ENCODE assay signal across 14 mouse cellular contexts in genomic region chr2:167649290-167650032, GRCm38 (mm10). TPM values are rescaled to one million over a fixed set of nuclear protein-coding genes. Genes with fewer than 3 reads are reported as not detected.
DNase-seq lines count a peak whose midpoint lies in the region; ATAC-seq and TF ChIP-seq lines count a peak whose summit lies in the region.
"Had no signal": no experiment of that assay in that cellular context is flagged by ENCODE, and none has a peak within 500 bp of the region (broad histone marks: within the 10 kb centered on the region; RNA-seq: fewer than 3 reads in every experiment).

No protein-coding gene starts in this region.

- WGBS in liver, adult 2 months: 67% methylated on average over 12 of the region's 12 CpGs
- 81% methylated on average over 12 of the region's 12 CpGs for WGBS in liver, embryonic 12.5 days (ENCODE audit: insufficient replicate concordance)
- 85% methylated on average over 12 of the region's 12 CpGs for WGBS in hindbrain, postnatal 0 days

- peak; percentile 68 for DNase-seq in liver, adult 2 months (ENCODE audit: extremely low read depth, low read depth, low spot score)
- DNase-seq in B cell, adult 2 months: peak; percentile 65 to 69
- DNase-seq in left cerebral cortex, adult 8-10 months (ENCODE audit: low spot score in 2 of 2): no peak
- DNase-seq in cerebellum, postnatal 25 days: no peak
- DNase-seq in hindbrain, postnatal 0 days (ENCODE audit: low spot score): no peak
- DNase-seq: cerebellum, adult 8-10 months; heart, adult 18-20 months; heart, postnatal 14 days; liver, embryonic 13.5 days; thymus, postnatal 14 days had no signal

- TF ChIP-seq CTCF in liver, adult 2 months (IDR thresholded peaks at IDR 0.05; ENCODE audit: low read depth, low read length): no peak
- no peak for TF ChIP-seq CTCF in bone marrow macrophage, adult 2 months (IDR thresholded peaks at IDR 0.05; ENCODE audit: low read depth, low read length)
- TF ChIP-seq CTCF in hindbrain, postnatal 0 days (IDR thresholded peaks at IDR 0.05; ENCODE audit: low read depth): no peak

- peaks cover 7% of the 10 kb centered on the region; the same call in 1 of the 2 replicates for H3K4me1 ChIP-seq in liver, adult 2 months (ENCODE audit: control insufficient read depth, insufficient read depth, low read length)
- H3K4me1 ChIP-seq in liver, embryonic 12.5 days: peaks cover 9% of the 10 kb centered on the region
- H3K4me1 ChIP-seq in bone marrow macrophage, adult 2 months (ENCODE audit: control insufficient read depth, insufficient read depth, low read length): peaks cover 79% of the 10 kb centered on the region
- H3K4me1 ChIP-seq in hindbrain, postnatal 0 days (ENCODE audit: insufficient read depth, low read length): no peaks in the 10 kb centered on the region

- no peak overlapping the region for H3K4me2 ChIP-seq in liver, embryonic 12.5 days
- H3K4me2 ChIP-seq in hindbrain, postnatal 0 days (ENCODE audit: low read depth, low read length): no peak overlapping the region
- H3K4me2 ChIP-seq: liver, embryonic 13.5 days had no signal

- H3K79me2 ChIP-seq in liver, adult 2 months (ENCODE audit: control insufficient read depth, insufficient read depth, low read length): peaks cover 13% of the 10 kb centered on the region

- no peaks in the 10 kb centered on the region for H3K9me3 ChIP-seq in liver, embryonic 12.5 days (replicated peaks)
- H3K9me3 ChIP-seq in hindbrain, postnatal 0 days (ENCODE audit: low read length): no peaks in the 10 kb centered on the region
- H3K9me3 ChIP-seq: liver, embryonic 13.5 days had no signal

- no peaks in the 10 kb centered on the region for H3K27me3 ChIP-seq in liver, adult 2 months (ENCODE audit: control insufficient read depth, insufficient read depth, low read length)
- H3K27me3 ChIP-seq in liver, embryonic 12.5 days (replicated peaks): 0 out of 2 replicates have a peak, but pooled peaks cover 9% of the 10 kb centered on the region
- no peaks in the 10 kb centered on the region for H3K27me3 ChIP-seq in hindbrain, postnatal 0 days (ENCODE audit: insufficient read depth, low read length)

- H3K4me3 ChIP-seq in liver, adult 2 months (ENCODE audit: insufficient read depth, low read depth, low read length): no peak overlapping the region
- no peak overlapping the region for H3K4me3 ChIP-seq in liver, embryonic 12.5 days
- H3K4me3 ChIP-seq in bone marrow macrophage, adult 2 months (ENCODE audit: insufficient read depth, low read length): no peak overlapping the region
- H3K4me3 ChIP-seq in hindbrain, postnatal 0 days (ENCODE audit: low read length): no peak overlapping the region
- H3K4me3 ChIP-seq: erythroblast, embryonic 14.5 days; liver, embryonic 13.5 days had no signal

- ATAC-seq in liver, embryonic 12.5 days: no peak
- peak; percentile 75 for ATAC-seq in monocyte, adult 5-6 weeks (replicated peaks; ENCODE audit: insufficient number of reproducible peaks, low FRiP score, low TSS enrichment, poor library complexity, severe bottlenecking)
- ATAC-seq in hindbrain, postnatal 0 days: no peak

- no peak for TF ChIP-seq POLR2A in liver, adult 2 months (IDR thresholded peaks at IDR 0.05; ENCODE audit: extremely low read depth, insufficient read depth, low read length)
- TF ChIP-seq POLR2A in bone marrow macrophage, adult 2 months (IDR thresholded peaks at IDR 0.05; ENCODE audit: borderline replicate concordance, low read depth, low read length): 0 out of 2 replicates have a peak, but pooled peaks have one; percentile 10

- no peak overlapping the region for H3K27ac ChIP-seq in liver, adult 2 months (replicated peaks; ENCODE audit: insufficient read depth, low read depth, low read length)
- H3K27ac ChIP-seq in liver, embryonic 12.5 days: no peak overlapping the region; the same call in 1 of the 2 replicates
- H3K27ac ChIP-seq in bone marrow macrophage, adult 2 months (ENCODE audit: insufficient read depth, low read depth, low read length): peak overlapping the region; percentile 89
- no peak overlapping the region for H3K27ac ChIP-seq in hindbrain, postnatal 0 days
- H3K27ac ChIP-seq: liver, embryonic 13.5 days had no signal

- no peak overlapping the region for H3K9ac ChIP-seq in liver, adult 2 months (ENCODE audit: low read depth, low read length)
- no peak overlapping the region for H3K9ac ChIP-seq in liver, embryonic 12.5 days
- no peak overlapping the region for H3K9ac ChIP-seq in hindbrain, postnatal 0 days (replicated peaks; ENCODE audit: low read length)
- H3K9ac ChIP-seq: liver, embryonic 13.5 days had no signal

- 0 out of 2 replicates have a peak, but pooled peaks cover 3% of the 10 kb centered on the region for H3K36me3 ChIP-seq in liver, adult 2 months (ENCODE audit: control insufficient read depth, insufficient read depth, low read length)
- peaks cover 85% of the 10 kb centered on the region for H3K36me3 ChIP-seq in liver, embryonic 12.5 days
- H3K36me3 ChIP-seq in hindbrain, postnatal 0 days (ENCODE audit: insufficient read depth, low read length): no peaks in the 10 kb centered on the region; the same call in 1 of the 2 replicates

RNA-seq across cellular contexts. Expression of gene Gm20431, which starts 11.8 kb away (rescaled TPM):
- not detected in 2 replicates for total RNA-seq in liver, adult 2 months (2014; rRNA removed)
- 10.6 and 10.8 TPM in 2 replicates for polyA plus RNA-seq in liver, adult 2 months (2012; rRNA removed)
- polyA plus RNA-seq in liver, embryonic 12.5 days (2016; fragmentation: Nextera tagmentation; extraction: Ambion mirVana): 1.8 and 4.8 TPM in 2 replicates
- polyA plus RNA-seq in bone marrow macrophage, adult 2 months (2012; ENCODE audit: insufficient read depth, insufficient read length, missing spikeins): 13.5 and 19.6 TPM in 2 replicates
- not detected in 3 replicates for total RNA-seq in monocyte, adult 5-6 weeks (2017)
- 10 to 100 TPM; 26.0 to 42.5 (median 32.6) TPM for total RNA-seq in left cerebral cortex, adult 8-10 months (2022)
- total RNA-seq in hindbrain, postnatal 0 days (2014; rRNA removed): 7.5 and 10.7 TPM in 2 replicates
- polyA plus RNA-seq in hindbrain, postnatal 0 days (2015; fragmentation: Nextera tagmentation; extraction: Ambion mirVana): 7.2 and 9.8 TPM in 2 replicates
- polyA plus RNA-seq: erythroblast, embryonic 14.5 days; liver, embryonic 13.5 days had no signal

RNA-seq across cellular contexts. Expression of gene Ube2v1, which starts 17.6 kb away (rescaled TPM):
- 26.2 and 34.5 TPM in 2 replicates for total RNA-seq in liver, adult 2 months (2014; rRNA removed)
- polyA plus RNA-seq in liver, adult 2 months (2012; rRNA removed): 69.9 and 75.2 TPM in 2 replicates
- 256 and 259 TPM in 2 replicates for polyA plus RNA-seq in liver, embryonic 12.5 days (2016; fragmentation: Nextera tagmentation; extraction: Ambion mirVana)
- 132 and 166 TPM in 2 replicates for polyA plus RNA-seq in bone marrow macrophage, adult 2 months (2012; ENCODE audit: insufficient read depth, insufficient read length, missing spikeins)
- 43.7 to 97.6 TPM (median 59.7 TPM) in 3 replicates for total RNA-seq in monocyte, adult 5-6 weeks (2017)
- 100 to 1,000 TPM; 257 to 274 (median 265) TPM for total RNA-seq in left cerebral cortex, adult 8-10 months (2022)
- total RNA-seq in hindbrain, postnatal 0 days (2014; rRNA removed): 209 and 247 TPM in 2 replicates
- 380 and 384 TPM in 2 replicates for polyA plus RNA-seq in hindbrain, postnatal 0 days (2015; fragmentation: Nextera tagmentation; extraction: Ambion mirVana)

RNA-seq across cellular contexts. Expression of gene Cebpb, which starts 39.3 kb away (rescaled TPM):
- 125 and 147 TPM in 2 replicates for total RNA-seq in liver, adult 2 months (2014; rRNA removed)
- 200 and 210 TPM in 2 replicates for polyA plus RNA-seq in liver, adult 2 months (2012; rRNA removed)
- polyA plus RNA-seq in liver, embryonic 12.5 days (2016; fragmentation: Nextera tagmentation; extraction: Ambion mirVana): 21.8 and 23.4 TPM in 2 replicates
- 109 and 122 TPM in 2 replicates for polyA plus RNA-seq in bone marrow macrophage, adult 2 months (2012; ENCODE audit: insufficient read depth, insufficient read length, missing spikeins)
- 255 to 567 TPM (median 357 TPM) in 3 replicates for total RNA-seq in monocyte, adult 5-6 weeks (2017)
- 10 to 100 TPM; 12.1 to 20.6 (median 15.1) TPM for total RNA-seq in left cerebral cortex, adult 8-10 months (2022)
- 8.1 and 8.7 TPM in 2 replicates for total RNA-seq in hindbrain, postnatal 0 days (2014; rRNA removed)
- 5.2 and 5.7 TPM in 2 replicates for polyA plus RNA-seq in hindbrain, postnatal 0 days (2015; fragmentation: Nextera tagmentation; extraction: Ambion mirVana)

RNA-seq across cellular contexts. Expression of gene Tmem189, which starts 40.2 kb away (rescaled TPM):
- total RNA-seq in liver, adult 2 months (2014; rRNA removed): 4.8 and 5.8 TPM in 2 replicates
- 19.6 and 24.8 TPM in 2 replicates for polyA plus RNA-seq in liver, adult 2 months (2012; rRNA removed)
- polyA plus RNA-seq in liver, embryonic 12.5 days (2016; fragmentation: Nextera tagmentation; extraction: Ambion mirVana): 27.3 and 30.4 TPM in 2 replicates
- 129 and 138 TPM in 2 replicates for polyA plus RNA-seq in bone marrow macrophage, adult 2 months (2012; ENCODE audit: insufficient read depth, insufficient read length, missing spikeins)
- total RNA-seq in monocyte, adult 5-6 weeks (2017): 55.2 to 64.6 TPM (median 57.9 TPM) in 3 replicates
- total RNA-seq in left cerebral cortex, adult 8-10 months (2022): 10 to 100 TPM; 39.8 to 49.3 (median 44.1) TPM
- total RNA-seq in hindbrain, postnatal 0 days (2014; rRNA removed): 70.0 and 79.9 TPM in 2 replicates
- 41.4 and 42.0 TPM in 2 replicates for polyA plus RNA-seq in hindbrain, postnatal 0 days (2015; fragmentation: Nextera tagmentation; extraction: Ambion mirVana)

Comparison
In these comparisons a context has a peak if more than half of its experiments do, and no peak if none do; other contexts are left out.
1. DNase-seq: peak in liver, adult 2 months (single experiment) and B cell, adult 2 months (2 of 2); none in left cerebral cortex, adult 8-10 months (0 of 2), cerebellum, postnatal 25 days (0 of 2) and hindbrain, postnatal 0 days (single experiment).